Mouse (Mus musculus) heart, adult 2 months (tissue): ENCODE measurements around the gene Edem1. TPM values are rescaled to one million over a fixed set of nuclear protein-coding genes. Genes with fewer than 3 reads are reported as not detected.
A peak's percentile ranks its signal among the peaks of the same experiment; 100 is the strongest.
"Not testable (repeated sequence)": the region's sequence is repeated elsewhere in the genome, so short reads cannot be mapped to it uniquely, and the experiment has no call there.

Source experiments
- DNase-seq, 2 experiments: peaks; one replicate each; pipeline ENCODE4 v3.0.0; 2021
- H3K27ac ChIP-seq: fragments of 200-600 bp; 2 replicates; pipeline ENCODE4 v1.8.1; 2022
- H3K27me3 ChIP-seq: fragments of 200-500 bp; 2 replicates; pipeline ENCODE4 v1.6.1; 2012; ENCODE audit warnings: mild to moderate bottlenecking, low read length, inconsistent platforms, mixed read lengths; ENCODE audit not compliant: control insufficient read depth, insufficient read depth
- H3K36me3 ChIP-seq: fragments of 200-500 bp; 2 replicates; pipeline ENCODE4 v1.6.1; 2012; ENCODE audit warnings: low read length, inconsistent platforms; ENCODE audit not compliant: control insufficient read depth, insufficient read depth
- H3K4me1 ChIP-seq: fragments of 200-500 bp; 2 replicates; pipeline ENCODE4 v1.6.1; 2011; ENCODE audit warnings: low read length; ENCODE audit not compliant: control insufficient read depth, insufficient read depth
- H3K4me3 ChIP-seq: fragments of 200-600 bp; 2 replicates; pipeline ENCODE4 v1.8.1; 2022
- H3K79me2 ChIP-seq: fragments of 200-500 bp; replicated peaks from 2 replicates; pipeline ENCODE4 v1.6.1; 2012; ENCODE audit warnings: mild to moderate bottlenecking, inconsistent platforms, low read length, moderate library complexity, mixed read lengths; ENCODE audit not compliant: control insufficient read depth, insufficient read depth
- H3K9ac ChIP-seq: fragments of 200-500 bp; 2 replicates; pipeline ENCODE4 v1.6.1; 2012; ENCODE audit warnings: low read depth, mild to moderate bottlenecking, control low read depth, inconsistent platforms, low read length, mixed read lengths
- CTCF ChIP-seq: fragments of 200-600 bp; IDR thresholded peaks from 2 replicates; pipeline ENCODE4 v1.8.1; 2022; ENCODE audit warnings: antibody characterized with exemption, mild to moderate bottlenecking, moderate library complexity
- EP300 ChIP-seq: fragments of 200-500 bp; IDR thresholded peaks from 2 replicates; pipeline ENCODE4 v1.6.1; 2011; ENCODE audit warnings: low read depth, low read length, control low read depth; ENCODE audit not compliant: insufficient read depth
- POLR2A ChIP-seq: fragments of 200-500 bp; IDR thresholded peaks from 2 replicates; pipeline ENCODE4 v1.6.1; 2011; ENCODE audit warnings: mild to moderate bottlenecking, low read depth, low read length, control low read depth; ENCODE audit not compliant: insufficient read depth
- WGBS: fragments of 180-500 bp; shearing (Covaris S2); methylation state at CpG from one replicate; pipeline ENCODE4 v1.1.7; 2018; 5-methylcytosine and 5-hydroxymethylcytosine counted together
- intact Hi-C: fragments of 180-260 bp; cut with DNase I; formaldehyde crosslinking; loops from one replicate; pipeline ENCODE4 v1.15.1; 2025
- polyA plus RNA-seq: library from polyadenylated mRNA; depleted of rRNA; stranded (reverse); fragments of >200 nt; gene quantifications from 2 replicates; pipeline ENCODE4 v1.2.3, GENCODE M21; 2012
- total RNA-seq, 2 experiments: library from RNA; stranded (reverse); gene quantifications; 2 replicates each; pipeline ENCODE4 v1.2.3; 2021

Edem1 gene
- total and polyA plus RNA-seq, 3 experiments: 6.0 to 13.8 (median 10.1) TPM

DNA sequence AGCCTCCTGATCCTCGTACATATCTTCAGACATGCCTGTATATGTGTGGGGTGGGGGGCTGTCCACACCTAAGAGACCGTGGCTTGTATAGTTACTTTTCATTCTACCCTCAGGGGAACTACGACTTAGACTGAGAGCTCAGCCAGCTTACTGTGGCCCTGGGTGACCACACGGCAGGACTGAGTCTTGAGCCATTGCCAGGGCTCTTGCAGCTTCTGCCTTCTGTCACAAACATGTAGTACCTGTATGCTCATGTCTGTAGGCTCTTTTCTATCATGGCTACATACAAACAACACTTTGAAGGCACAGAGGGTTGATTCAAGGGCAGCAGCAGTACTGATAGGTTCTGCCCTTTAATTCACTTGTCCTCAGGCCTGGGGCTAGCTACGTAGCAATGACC lies 24.5 kb downstream of the Edem1 start:
- no peak overlapping the region for H3K27ac ChIP-seq
- WGBS: 88% methylated on average over 5 of the region's 5 CpGs
- H3K4me3 ChIP-seq: no peak overlapping the region
- H3K9ac ChIP-seq: no peak overlapping the region
- H3K79me2 ChIP-seq: no peaks in the 10 kb centered on the region
- TF ChIP-seq POLR2A (no peak), CTCF (no peak), EP300 (no peak)
- H3K27me3 ChIP-seq: no peaks in the 10 kb centered on the region; the same call in 1 of the 2 replicates
- intact Hi-C loops: no loop called here
- DNase-seq: no peak
- no peaks in the 10 kb centered on the region; the same call in 1 of the 2 replicates for H3K36me3 ChIP-seq
- H3K4me1 ChIP-seq: no peaks in the 10 kb centered on the region

DNA sequence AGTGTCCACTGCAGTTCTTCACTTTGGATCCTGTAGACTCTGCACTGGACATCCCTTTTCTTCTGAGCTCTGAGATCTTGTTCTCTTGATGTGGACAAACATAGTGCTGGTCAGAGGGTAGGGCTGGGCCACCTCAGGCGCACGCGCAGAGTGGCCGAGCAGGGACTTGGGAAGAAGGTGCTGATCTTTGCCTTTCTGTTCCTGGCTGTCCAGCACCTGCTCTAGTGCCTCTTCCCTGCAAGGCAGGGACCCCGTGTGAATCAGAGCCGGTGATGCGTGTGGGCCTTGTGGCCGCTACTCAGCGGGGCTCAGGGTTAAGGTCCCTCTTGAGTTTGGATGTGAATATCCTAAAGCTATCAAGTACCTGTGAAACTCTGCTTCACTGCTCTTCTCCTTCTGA lies 30.1 kb downstream of the Edem1 start:
- Histone ChIP-seq H3K4me1 (no peaks in the 10 kb centered on the region), H3K27ac (no peak overlapping the region), H3K79me2 (no peaks in the 10 kb centered on the region), H3K36me3 (no peaks in the 10 kb centered on the region; the same call in 1 of the 2 replicates), H3K9ac (no peak overlapping the region), H3K27me3 (no peaks in the 10 kb centered on the region; the same call in 1 of the 2 replicates), H3K4me3 (no peak overlapping the region)
- TF ChIP-seq CTCF (no peak), EP300 (no peak), POLR2A (no peak)
- WGBS: 96% methylated on average over 9 of the region's 9 CpGs
- intact Hi-C loops: no loop called here
- DNase-seq: no peak

DNA sequence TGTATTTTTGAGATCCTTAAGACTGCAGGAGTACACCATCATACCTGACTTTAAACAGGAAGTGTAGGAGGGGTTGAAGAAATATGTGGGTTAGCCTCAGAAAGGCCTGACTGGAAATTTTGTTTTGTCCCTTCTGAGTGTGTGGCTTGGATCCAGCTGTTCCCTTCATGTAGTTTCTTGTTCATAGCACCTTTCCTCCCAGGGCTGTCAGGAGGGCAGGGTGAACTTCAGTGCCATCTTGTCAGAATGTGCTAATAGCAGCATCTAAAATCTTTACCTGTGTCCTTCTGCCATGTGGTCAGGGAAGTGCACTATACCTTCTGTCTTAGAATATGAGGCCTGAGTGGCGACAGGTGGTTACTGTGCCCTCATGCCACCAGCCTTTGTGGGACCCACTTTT lies 32.8 kb downstream of the Edem1 start:
- TF ChIP-seq POLR2A (no peak), EP300 (no peak)
- Histone ChIP-seq H3K27ac (no peak overlapping the region), H3K4me3 (no peak overlapping the region), H3K4me1 (no peaks in the 10 kb centered on the region), H3K27me3 (peaks cover 2% of the 10 kb centered on the region; the same call in 1 of the 2 replicates), H3K36me3 (no peaks in the 10 kb centered on the region), H3K79me2 (no peaks in the 10 kb centered on the region), H3K9ac (no peak overlapping the region)
- 100% methylated on average over 1 of the region's 1 CpGs for WGBS
- intact Hi-C loops: no loop called here
- DNase-seq: no peak

DNA sequence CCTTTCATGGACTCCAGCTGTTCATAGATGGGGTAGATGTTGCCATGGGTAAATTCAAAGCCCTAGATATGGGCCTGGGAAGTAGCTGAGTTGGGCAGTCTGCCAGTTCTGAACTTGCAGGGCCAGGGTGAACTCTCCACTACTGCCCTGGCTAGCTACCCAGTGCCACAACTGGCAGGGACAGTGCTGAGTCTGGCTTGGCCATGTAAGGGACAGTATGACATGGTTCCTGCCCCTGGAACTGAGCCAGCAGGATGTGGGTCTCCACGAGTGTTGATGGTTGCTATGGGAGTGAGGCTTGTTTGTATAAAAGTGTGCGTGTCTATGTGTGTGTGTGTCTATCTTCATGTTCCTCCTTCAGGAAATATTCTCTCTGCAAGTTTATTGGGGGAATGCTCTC lies 34.1 kb downstream of the Edem1 start:
- H3K79me2 ChIP-seq: no peaks in the 10 kb centered on the region
- H3K27me3 ChIP-seq: peaks cover 2% of the 10 kb centered on the region; the same call in 1 of the 2 replicates
- H3K9ac ChIP-seq: no peak overlapping the region
- H3K4me1 ChIP-seq: no peaks in the 10 kb centered on the region
- H3K4me3 ChIP-seq: no peak overlapping the region
- WGBS: 40% methylated on average over 2 of the region's 2 CpGs
- intact Hi-C loops: no loop called here
- H3K27ac ChIP-seq: no peak overlapping the region
- TF ChIP-seq POLR2A (no peak), CTCF (no peak), EP300 (no peak)
- H3K36me3 ChIP-seq: no peaks in the 10 kb centered on the region
- peak in 1 of 2 experiments; percentile 21 for DNase-seq

DNA sequence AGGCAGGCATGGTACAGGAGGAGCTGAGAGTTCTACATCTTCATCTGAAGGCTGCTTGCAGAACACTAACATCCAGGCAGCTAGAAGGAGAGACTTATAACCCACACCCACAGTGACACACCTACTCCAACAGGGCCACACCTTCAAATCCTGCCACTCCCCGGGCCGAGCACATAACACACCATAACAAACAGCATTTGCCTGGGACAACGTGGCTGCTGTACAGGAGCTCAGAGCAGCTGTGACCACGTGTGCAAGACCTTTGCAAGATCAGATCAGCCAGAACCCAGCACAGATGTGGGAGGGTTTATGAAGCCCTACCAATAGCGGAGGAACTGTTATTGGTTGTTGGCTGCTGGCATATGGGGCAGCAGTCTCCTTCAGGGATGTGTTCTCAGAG lies 37.9 kb downstream of the Edem1 start:
- Histone ChIP-seq H3K4me1 (no peaks in the 10 kb centered on the region), H3K36me3 (no peaks in the 10 kb centered on the region), H3K4me3 (no peak overlapping the region), H3K27ac (no peak overlapping the region), H3K27me3 (0 out of 2 replicates have a peak, but pooled peaks cover 2% of the 10 kb centered on the region), H3K79me2 (no peaks in the 10 kb centered on the region), H3K9ac (no peak overlapping the region)
- no peak for DNase-seq
- intact Hi-C loops: no loop called here
- no peak for TF ChIP-seq POLR2A
- TF ChIP-seq CTCF: no peak
- TF ChIP-seq EP300: no peak
- 76% methylated on average over 5 of the region's 5 CpGs for WGBS

DNA sequence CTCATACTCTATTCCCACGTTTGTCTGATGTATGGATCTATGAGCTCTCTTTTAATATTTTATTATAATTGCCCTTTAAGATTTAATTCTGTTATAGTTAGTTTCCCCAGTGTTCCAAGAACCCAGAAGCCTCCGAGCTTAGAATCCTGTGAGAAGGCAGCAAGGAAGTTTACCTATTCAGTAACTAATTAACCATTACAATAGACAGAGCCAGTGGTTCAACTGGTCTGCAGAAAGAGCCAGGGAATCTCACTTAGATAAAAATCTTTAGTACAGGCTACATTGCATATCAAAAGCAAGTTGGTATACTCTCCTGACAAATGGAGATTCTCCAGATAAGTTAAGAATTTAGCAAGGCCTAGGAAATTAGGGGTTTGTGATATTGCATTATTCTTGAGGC lies 40.6 kb downstream of the Edem1 start:
- H3K4me3 ChIP-seq, H3K27ac ChIP-seq, H3K27me3 ChIP-seq, DNase-seq, H3K79me2 ChIP-seq, H3K4me1 ChIP-seq, H3K9ac ChIP-seq, H3K36me3 ChIP-seq, intact Hi-C loops: not testable (repeated sequence)
- WGBS: 68% methylated on average over 2 of the region's 2 CpGs
